Mouse (Mus musculus): Measurements from ENCODE around the gene Pigx. TPM values are rescaled to one million over a fixed set of nuclear protein-coding genes. Genes with fewer than 3 reads are reported as not detected.

Pigx gene
- 70.9 and 79.9 TPM in 2 replicates for polyA plus RNA-seq (2015; fragmentation: Nextera tagmentation; extraction: Ambion mirVana)

GRCm38 (mm10) chr16:32099638-32100150 is at the start of gene Pigx, which contains the start of gene Cep19:
TSS of gene Pigx (minus strand) at chr16:32099740.
TSS of gene Cep19 (plus strand) at chr16:32099800.

GRCm38 (mm10) chr16:32078991-32079511 is 20.5 kb downstream of the Pigx start, which contains the start of gene Pak2:
TSS of gene Pak2 (minus strand) at chr16:32079342.

Other genes with a start within 250 kb of the Pigx start
- 0.18 and 0.24 TPM in 2 replicates for gene Meltf, start 220.9 kb downstream of the Pigx start, polyA plus RNA-seq (2015; fragmentation: Nextera tagmentation; extraction: Ambion mirVana)
- 6.4 and 7.2 TPM in 2 replicates for gene Pigz, start 165.9 kb downstream of the Pigx start, polyA plus RNA-seq (2015; fragmentation: Nextera tagmentation; extraction: Ambion mirVana)
- gene 0610012G03Rik, start 151.2 kb downstream of the Pigx start, polyA plus RNA-seq (2015; fragmentation: Nextera tagmentation; extraction: Ambion mirVana), result 142 and 153 TPM in 2 replicates
- gene Ncbp2, start 151.2 kb downstream of the Pigx start, polyA plus RNA-seq (2015; fragmentation: Nextera tagmentation; extraction: Ambion mirVana), result 63.9 and 69.2 TPM in 2 replicates
- 10.3 and 10.7 TPM in 2 replicates for gene Senp5, start 96.5 kb downstream of the Pigx start, polyA plus RNA-seq (2015; fragmentation: Nextera tagmentation; extraction: Ambion mirVana)
- 17.7 and 18.4 TPM in 2 replicates for gene Pak2, start 20.4 kb downstream of the Pigx start, polyA plus RNA-seq (2015; fragmentation: Nextera tagmentation; extraction: Ambion mirVana)
- 50.8 and 54.6 TPM in 2 replicates for gene Cep19, start 60 bp upstream of the Pigx start, polyA plus RNA-seq (2015; fragmentation: Nextera tagmentation; extraction: Ambion mirVana)
- 6.0 and 7.1 TPM in 2 replicates for gene Nrros, start 65.9 kb upstream of the Pigx start, polyA plus RNA-seq (2015; fragmentation: Nextera tagmentation; extraction: Ambion mirVana)
- not detected in 2 replicates for gene Bex6, start 80.1 kb upstream of the Pigx start, polyA plus RNA-seq (2015; fragmentation: Nextera tagmentation; extraction: Ambion mirVana)
- 17.6 and 18.9 TPM in 2 replicates for gene Fbxo45, start 147.4 kb upstream of the Pigx start, polyA plus RNA-seq (2015; fragmentation: Nextera tagmentation; extraction: Ambion mirVana)
- gene Wdr53, start 147.5 kb upstream of the Pigx start, polyA plus RNA-seq (2015; fragmentation: Nextera tagmentation; extraction: Ambion mirVana), result 16.5 and 16.9 TPM in 2 replicates
- gene Smco1, start 171.7 kb upstream of the Pigx start, polyA plus RNA-seq (2015; fragmentation: Nextera tagmentation; extraction: Ambion mirVana), result not detected in 2 replicates
- 28.8 and 30.3 TPM in 2 replicates for gene Rnf168, start 177.7 kb upstream of the Pigx start, polyA plus RNA-seq (2015; fragmentation: Nextera tagmentation; extraction: Ambion mirVana)
- 13.5 and 15.4 TPM in 2 replicates for gene Ubxn7, start 232.5 kb upstream of the Pigx start, polyA plus RNA-seq (2015; fragmentation: Nextera tagmentation; extraction: Ambion mirVana)

Data from neural tube, postnatal 0 days (tissue).